Comparison of ENCODE assay signal across 10 mouse cellular contexts in genomic region chr5:135794859-135795181, GRCm38 (mm10). TPM values are rescaled to one million over a fixed set of nuclear protein-coding genes. Genes with fewer than 3 reads are reported as not detected.
DNase-seq lines count a peak whose midpoint lies in the region; ATAC-seq and TF ChIP-seq lines count a peak whose summit lies in the region.
"Had no signal": no experiment of that assay in that cellular context is flagged by ENCODE, and none has a peak within 500 bp of the region (broad histone marks: within the 10 kb centered on the region; RNA-seq: fewer than 3 reads in every experiment).

No protein-coding gene starts in this region.

- WGBS in heart, embryonic 12.5 days, result 8% methylated on average over 5 of the region's 5 CpGs
- 15% methylated on average over 5 of the region's 5 CpGs for WGBS in hindbrain, embryonic 13.5 days

- DNase-seq in heart, adult 9 months (ENCODE audit: low spot score in 2 of 2), result no peak
- no peak for DNase-seq in Muller cell, postnatal 12 days (ENCODE audit: inconsistent ontology term)
- DNase-seq in gastrocnemius, postnatal 25 days, result no peak

- peaks cover 10% of the 10 kb centered on the region for H3K4me1 ChIP-seq in heart, embryonic 12.5 days (replicated peaks)
- no peaks in the 10 kb centered on the region for H3K4me1 ChIP-seq in ES-Bruce4 (ENCODE audit: control insufficient read depth, insufficient read depth, low read length)
- H3K4me1 ChIP-seq in hindbrain, embryonic 13.5 days (replicated peaks), result peaks cover 13% of the 10 kb centered on the region
- H3K4me1 ChIP-seq in megakaryocyte, embryonic 14.5 days, result peaks cover 29% of the 10 kb centered on the region

- no peak for TF ChIP-seq POLR2A in ES-Bruce4 (IDR thresholded peaks at IDR 0.05; ENCODE audit: insufficient read depth, low read length)

- no peaks in the 10 kb centered on the region for H3K9me3 ChIP-seq in heart, embryonic 12.5 days (replicated peaks)
- no peaks in the 10 kb centered on the region for H3K9me3 ChIP-seq in ES-Bruce4 (replicated peaks; ENCODE audit: control insufficient read depth, insufficient read depth, low read length, poor library complexity, severe bottlenecking)
- no peaks in the 10 kb centered on the region for H3K9me3 ChIP-seq in hindbrain, embryonic 13.5 days
- no peaks in the 10 kb centered on the region for H3K9me3 ChIP-seq in megakaryocyte, embryonic 14.5 days

- H3K27ac ChIP-seq in heart, embryonic 12.5 days (ENCODE audit: poor library complexity, severe bottlenecking), result peak overlapping the region; percentile 69
- H3K27ac ChIP-seq in ES-Bruce4 (ENCODE audit: insufficient read depth, low read length), result peak overlapping the region; percentile 86
- peak overlapping the region; percentile 91 for H3K27ac ChIP-seq in hindbrain, embryonic 13.5 days

- TF ChIP-seq CTCF in ES-Bruce4 (IDR thresholded peaks at IDR 0.05; ENCODE audit: low read depth, low read length), result no peak

- peak; percentile 65; the same call in 1 of the 2 replicates for ATAC-seq in heart, embryonic 12.5 days (ENCODE audit: insufficient number of reproducible peaks, low FRiP score)
- ATAC-seq in hindbrain, embryonic 13.5 days (ENCODE audit: low FRiP score), result peak; percentile 68; the same call in 1 of the 2 replicates
- no peak for ATAC-seq in megakaryocyte progenitor cell, adult 5-6 weeks (replicated peaks; ENCODE audit: poor library complexity)

- no peak for TF ChIP-seq EP300 in ES-Bruce4 (IDR thresholded peaks at IDR 0.05; ENCODE audit: insufficient read depth, low read depth, low read length)

- H3K36me3 ChIP-seq in heart, embryonic 12.5 days, result peaks cover 24% of the 10 kb centered on the region
- H3K36me3 ChIP-seq in ES-Bruce4 (ENCODE audit: control insufficient read depth, insufficient read depth, low read length, poor library complexity, severe bottlenecking), result peaks cover 17% of the 10 kb centered on the region
- H3K36me3 ChIP-seq in hindbrain, embryonic 13.5 days, result peaks cover 25% of the 10 kb centered on the region
- H3K36me3 ChIP-seq in megakaryocyte, embryonic 14.5 days (replicated peaks; ENCODE audit: low read length), result peaks cover 32% of the 10 kb centered on the region

- H3K4me3 ChIP-seq in heart, embryonic 12.5 days, result peak overlapping the region; percentile 32
- no peak overlapping the region for H3K4me3 ChIP-seq in ES-Bruce4 (ENCODE audit: low read depth, low read length)
- 0 out of 2 replicates have a peak overlapping the region, but pooled peaks have one; percentile 23 for H3K4me3 ChIP-seq in hindbrain, embryonic 13.5 days
- H3K4me3 ChIP-seq in megakaryocyte, embryonic 14.5 days (replicated peaks), result peak overlapping the region; percentile 90

- peak overlapping the region; percentile 64 for H3K4me2 ChIP-seq in heart, embryonic 12.5 days
- peak overlapping the region; percentile 40 for H3K4me2 ChIP-seq in hindbrain, embryonic 13.5 days

- peak overlapping the region; percentile 53 for H3K9ac ChIP-seq in heart, embryonic 12.5 days
- peak overlapping the region; percentile 26 for H3K9ac ChIP-seq in ES-Bruce4 (ENCODE audit: low read depth, poor library complexity, severe bottlenecking)
- peak overlapping the region; percentile 58 for H3K9ac ChIP-seq in hindbrain, embryonic 13.5 days

- H3K27me3 ChIP-seq in heart, embryonic 12.5 days (replicated peaks), result no peaks in the 10 kb centered on the region
- no peaks in the 10 kb centered on the region for H3K27me3 ChIP-seq in ES-Bruce4 (ENCODE audit: control insufficient read depth, insufficient read depth, low read length, poor library complexity, severe bottlenecking)
- no peaks in the 10 kb centered on the region for H3K27me3 ChIP-seq in hindbrain, embryonic 13.5 days
- H3K27me3 ChIP-seq in megakaryocyte, embryonic 14.5 days (replicated peaks), result peaks cover 7% of the 10 kb centered on the region

RNA-seq across cellular contexts. Expression of gene Srrm3, which starts 11.9 kb away (rescaled TPM):
- polyA plus RNA-seq in heart, embryonic 12.5 days (2016; fragmentation: Nextera tagmentation; extraction: Ambion mirVana), result 0.22 TPM in 1 of 2 replicates, not detected in the other
- 0.41 and 0.55 TPM in 2 replicates for polyA plus RNA-seq in ES-Bruce4 (2011; ENCODE audit: insufficient read depth, insufficient read length, low read depth, missing spikeins)
- polyA plus RNA-seq in hindbrain, embryonic 13.5 days (2015; fragmentation: Nextera tagmentation; extraction: Ambion mirVana), result 88.0 and 90.6 TPM in 2 replicates
- polyA plus RNA-seq in megakaryocyte, embryonic 14.5 days (2012; ENCODE audit: insufficient read depth, low replicate concordance), result 0.13 and 1.9 TPM in 2 replicates
- total RNA-seq in megakaryocyte progenitor cell, adult 5-6 weeks (2015), result not detected in 2 replicates
- not detected in 2 replicates for total RNA-seq in megakaryocyte progenitor cell, adult 5-6 weeks (2017)
- under 1 TPM; 0.08 to 0.21 TPM for total RNA-seq in gastrocnemius, postnatal 25 days (2021)
- total RNA-seq: liver, adult 2 months had no signal
- polyA plus RNA-seq: erythroblast, embryonic 14.5 days; liver, adult 2 months had no signal

RNA-seq across cellular contexts. Expression of gene Mdh2, which starts 16.5 kb away (rescaled TPM):
- polyA plus RNA-seq in heart, embryonic 12.5 days (2016; fragmentation: Nextera tagmentation; extraction: Ambion mirVana), result 950 TPM in 2 replicates
- polyA plus RNA-seq in ES-Bruce4 (2011; ENCODE audit: insufficient read depth, insufficient read length, low read depth, missing spikeins), result 377 and 424 TPM in 2 replicates
- polyA plus RNA-seq in hindbrain, embryonic 13.5 days (2015; fragmentation: Nextera tagmentation; extraction: Ambion mirVana), result 593 and 594 TPM in 2 replicates
- polyA plus RNA-seq in megakaryocyte, embryonic 14.5 days (2012; ENCODE audit: insufficient read depth, low replicate concordance), result 386 and 408 TPM in 2 replicates
- total RNA-seq in megakaryocyte progenitor cell, adult 5-6 weeks (2015), result 415 and 419 TPM in 2 replicates
- total RNA-seq in megakaryocyte progenitor cell, adult 5-6 weeks (2017), result 185 and 192 TPM in 2 replicates
- total RNA-seq in gastrocnemius, postnatal 25 days (2021), result 1,000 to 10,000 TPM; 1,176 to 1,179 TPM

RNA-seq across cellular contexts. Expression of gene Styxl1, which starts 16.6 kb away (rescaled TPM):
- not detected in 2 replicates for polyA plus RNA-seq in heart, embryonic 12.5 days (2016; fragmentation: Nextera tagmentation; extraction: Ambion mirVana)
- 0.42 and 0.94 TPM in 2 replicates for polyA plus RNA-seq in ES-Bruce4 (2011; ENCODE audit: insufficient read depth, insufficient read length, low read depth, missing spikeins)
- polyA plus RNA-seq in hindbrain, embryonic 13.5 days (2015; fragmentation: Nextera tagmentation; extraction: Ambion mirVana), result 0.25 and 0.65 TPM in 2 replicates
- polyA plus RNA-seq in megakaryocyte, embryonic 14.5 days (2012; ENCODE audit: insufficient read depth, low replicate concordance), result not detected in 2 replicates
- not detected in 2 replicates for total RNA-seq in megakaryocyte progenitor cell, adult 5-6 weeks (2015)
- not detected in 2 replicates for total RNA-seq in megakaryocyte progenitor cell, adult 5-6 weeks (2017)
- not detected for total RNA-seq in gastrocnemius, postnatal 25 days (2021)
- polyA plus RNA-seq: erythroblast, embryonic 14.5 days had no signal

RNA-seq across cellular contexts. Expression of gene Tmem120a, which starts 50.6 kb away (rescaled TPM):
- 34.5 and 35.8 TPM in 2 replicates for polyA plus RNA-seq in heart, embryonic 12.5 days (2016; fragmentation: Nextera tagmentation; extraction: Ambion mirVana)
- 63.7 and 69.8 TPM in 2 replicates for polyA plus RNA-seq in ES-Bruce4 (2011; ENCODE audit: insufficient read depth, insufficient read length, low read depth, missing spikeins)
- 80.6 and 80.8 TPM in 2 replicates for polyA plus RNA-seq in hindbrain, embryonic 13.5 days (2015; fragmentation: Nextera tagmentation; extraction: Ambion mirVana)
- polyA plus RNA-seq in megakaryocyte, embryonic 14.5 days (2012; ENCODE audit: insufficient read depth, low replicate concordance), result 13.5 and 55.6 TPM in 2 replicates
- total RNA-seq in megakaryocyte progenitor cell, adult 5-6 weeks (2015), result 8.5 and 11.6 TPM in 2 replicates
- 8.2 and 19.1 TPM in 2 replicates for total RNA-seq in megakaryocyte progenitor cell, adult 5-6 weeks (2017)
- total RNA-seq in gastrocnemius, postnatal 25 days (2021), result 10 to 100 TPM in 1 of 2 experiments, 1 to 10 TPM in 1; 5.6 to 10.5 TPM

Comparison
In these comparisons a context has a peak if more than half of its experiments do, and no peak if none do; other contexts are left out.
1. RNA of gene Srrm3, which starts 11.9 kb away (polyA plus RNA-seq): 88.0 to 90.6 TPM in hindbrain, embryonic 13.5 days; 0.41 to 0.55 TPM in ES-Bruce4, 0.22 TPM in heart, embryonic 12.5 days and 0.13 to 1.9 TPM in megakaryocyte, embryonic 14.5 days; every median in the first group is over 10 times any median in the second.
2. Peak in every context shown above with its lines, with median percentiles within 50 percentile points of each other: H3K27ac ChIP-seq and H3K9ac ChIP-seq.